Mouse (Mus musculus): ENCODE results near the gene Spred3. TPM values are rescaled to one million over a fixed set of nuclear protein-coding genes. Genes with fewer than 3 reads are reported as not detected.
A peak's percentile ranks its signal among the peaks of the same experiment; 100 is the strongest.

Gene Spred3
- polyA plus RNA-seq, 1 experiment from 2014 or later: 3.3 TPM

GRCm38 (mm10) chr7:29168121-29168695 is 2.0 kb downstream of the Spred3 start:
- ATAC-seq (ENCODE audit: insufficient number of reproducible peaks, low FRiP score, low TSS enrichment, low read depth): no peak

GRCm38 (mm10) chr7:29167656-29168055 is 2.6 kb downstream of the Spred3 start:
- no peak overlapping the region for H3K27ac ChIP-seq (replicated peaks)
- no peaks in the 10 kb centered on the region for H3K36me3 ChIP-seq
- no peak overlapping the region for H3K4me2 ChIP-seq (replicated peaks)
- no peak overlapping the region for H3K4me3 ChIP-seq (replicated peaks)
- peaks cover 16% of the 10 kb centered on the region for H3K27me3 ChIP-seq
- no peaks in the 10 kb centered on the region for H3K9me3 ChIP-seq (replicated peaks)
- H3K4me1 ChIP-seq: peaks cover 48% of the 10 kb centered on the region
- 21% methylated on average over 18 of the region's 19 CpGs for WGBS
- ATAC-seq (ENCODE audit: insufficient number of reproducible peaks, low FRiP score, low TSS enrichment, low read depth): no peak
- H3K9ac ChIP-seq: no peak overlapping the region

More at GRCm38 (mm10) chr7:29168121-29168695, 2.0 kb downstream of the Spred3 start:
- Histone ChIP-seq H3K4me1 (peaks cover 44% of the 10 kb centered on the region), H3K27ac (replicated peaks) (no peak overlapping the region), H3K9ac (no peak overlapping the region), H3K4me2 (replicated peaks) (peak overlapping the region; percentile 88), H3K4me3 (replicated peaks) (peak overlapping the region; percentile 65), H3K9me3 (replicated peaks) (no peaks in the 10 kb centered on the region), H3K27me3 (peaks cover 22% of the 10 kb centered on the region), H3K36me3 (0 out of 2 replicates have a peak, but pooled peaks cover 1% of the 10 kb centered on the region)
- WGBS: 6% methylated on average over 10 of the region's 10 CpGs

GRCm38 (mm10) chr7:29162750-29163525 is 7.3 kb downstream of the Spred3 start:
- Histone ChIP-seq H3K27ac (replicated peaks) (no peak overlapping the region), H3K9me3 (replicated peaks) (no peaks in the 10 kb centered on the region), H3K4me3 (replicated peaks) (no peak overlapping the region), H3K4me1 (peaks cover 8% of the 10 kb centered on the region; the same call in 1 of the 2 replicates), H3K36me3 (0 out of 2 replicates have a peak, but pooled peaks cover 2% of the 10 kb centered on the region), H3K9ac (no peak overlapping the region), H3K27me3 (peaks cover 15% of the 10 kb centered on the region), H3K4me2 (replicated peaks) (no peak overlapping the region)
- ATAC-seq (ENCODE audit: insufficient number of reproducible peaks, low FRiP score, low TSS enrichment, low read depth): peak; percentile 44; the same call in 1 of the 2 replicates
- WGBS: 17% methylated on average over 9 of the region's 9 CpGs

- H3K27ac ChIP-seq (replicated peaks): no peak overlapping the region
- no peak overlapping the region for H3K9ac ChIP-seq
- peaks cover 15% of the 10 kb centered on the region for H3K27me3 ChIP-seq
- H3K4me2 ChIP-seq (replicated peaks): no peak overlapping the region
- peaks cover 4% of the 10 kb centered on the region; the same call in 1 of the 2 replicates for H3K4me1 ChIP-seq
- ATAC-seq (ENCODE audit: insufficient number of reproducible peaks, low FRiP score, low TSS enrichment, low read depth): no peak
- no peak overlapping the region for H3K4me3 ChIP-seq (replicated peaks)
- WGBS: 77% methylated on average over 5 of the region's 5 CpGs
- H3K9me3 ChIP-seq (replicated peaks): no peaks in the 10 kb centered on the region
- 0 out of 2 replicates have a peak, but pooled peaks cover 2% of the 10 kb centered on the region for H3K36me3 ChIP-seq
These were observed 7.9 kb downstream of the Spred3 start for GRCm38 (mm10) chr7:29162294-29162693.

GRCm38 (mm10) chr7:29158264-29158663 is 11.9 kb downstream of the Spred3 start:
- 2% methylated on average over 5 of the region's 5 CpGs for WGBS
- H3K9me3 ChIP-seq (replicated peaks): no peaks in the 10 kb centered on the region
- no peak overlapping the region for H3K4me2 ChIP-seq (replicated peaks)
- no peak overlapping the region for H3K27ac ChIP-seq (replicated peaks)
- no peak for ATAC-seq (ENCODE audit: insufficient number of reproducible peaks, low FRiP score, low TSS enrichment, low read depth)
- peaks cover 14% of the 10 kb centered on the region for H3K4me1 ChIP-seq
- peaks cover 15% of the 10 kb centered on the region for H3K27me3 ChIP-seq
- H3K9ac ChIP-seq: no peak overlapping the region
- no peak overlapping the region for H3K4me3 ChIP-seq (replicated peaks)
- H3K36me3 ChIP-seq: 0 out of 2 replicates have a peak, but pooled peaks cover 8% of the 10 kb centered on the region

- ATAC-seq (ENCODE audit: insufficient number of reproducible peaks, low FRiP score, low TSS enrichment, low read depth): peak; percentile 66
- Histone ChIP-seq H3K4me1 (peaks cover 10% of the 10 kb centered on the region; the same call in 1 of the 2 replicates), H3K9ac (peak within 1 kb of the TSS; percentile 69), H3K4me3 (replicated peaks) (peak within 1 kb of the TSS; percentile 89), H3K27me3 (peaks cover 15% of the 10 kb centered on the region), H3K27ac (replicated peaks) (peak within 1 kb of the TSS; percentile 89), H3K4me2 (replicated peaks) (peak within 1 kb of the TSS; percentile 96), H3K9me3 (replicated peaks) (no peaks in the 10 kb centered on the region), H3K36me3 (0 out of 2 replicates have a peak, but pooled peaks cover 5% of the 10 kb centered on the region)
- 2% methylated on average over 67 of the region's 68 CpGs for WGBS
These were observed 14.1 kb downstream of the Spred3 start, which contains the start of gene Fam98c for GRCm38 (mm10) chr7:29155838-29156782. Fam98c (minus strand) TSS chr7:29156234.

- Histone ChIP-seq H3K9ac (peak overlapping the region; percentile 69), H3K4me3 (replicated peaks) (peak overlapping the region; percentile 89), H3K4me1 (peaks cover 10% of the 10 kb centered on the region; the same call in 1 of the 2 replicates), H3K4me2 (replicated peaks) (peak overlapping the region; percentile 96), H3K36me3 (0 out of 2 replicates have a peak, but pooled peaks cover 5% of the 10 kb centered on the region), H3K27ac (replicated peaks) (peak overlapping the region; percentile 89), H3K9me3 (replicated peaks) (no peaks in the 10 kb centered on the region), H3K27me3 (peaks cover 15% of the 10 kb centered on the region)
- 6% methylated on average over 37 of the region's 37 CpGs for WGBS
- ATAC-seq (ENCODE audit: insufficient number of reproducible peaks, low FRiP score, low TSS enrichment, low read depth): peak; percentile 80
These were observed 14.9 kb downstream of the Spred3 start for GRCm38 (mm10) chr7:29155196-29155837.

GRCm38 (mm10) chr7:29154018-29154720 is 16.0 kb downstream of the Spred3 start:
- no peaks in the 10 kb centered on the region for H3K9me3 ChIP-seq (replicated peaks)
- H3K4me1 ChIP-seq: peaks cover 10% of the 10 kb centered on the region; the same call in 1 of the 2 replicates
- no peak overlapping the region for H3K27ac ChIP-seq (replicated peaks)
- H3K9ac ChIP-seq: no peak overlapping the region
- ATAC-seq (ENCODE audit: insufficient number of reproducible peaks, low FRiP score, low TSS enrichment, low read depth): no peak
- 95% methylated on average over 14 of the region's 14 CpGs for WGBS
- H3K4me3 ChIP-seq (replicated peaks): no peak overlapping the region
- H3K36me3 ChIP-seq: 0 out of 2 replicates have a peak, but pooled peaks cover 5% of the 10 kb centered on the region
- H3K27me3 ChIP-seq: peaks cover 11% of the 10 kb centered on the region
- no peak overlapping the region for H3K4me2 ChIP-seq (replicated peaks)

GRCm38 (mm10) chr7:29151486-29151885 is 18.7 kb downstream of the Spred3 start:
- Histone ChIP-seq H3K27ac (replicated peaks) (no peak overlapping the region), H3K27me3 (no peaks in the 10 kb centered on the region), H3K4me3 (replicated peaks) (no peak overlapping the region), H3K9me3 (replicated peaks) (no peaks in the 10 kb centered on the region), H3K9ac (no peak overlapping the region), H3K4me1 (peaks cover 8% of the 10 kb centered on the region; the same call in 1 of the 2 replicates), H3K36me3 (0 out of 2 replicates have a peak, but pooled peaks cover 5% of the 10 kb centered on the region), H3K4me2 (replicated peaks) (no peak overlapping the region)
- 65% methylated on average over 10 of the region's 10 CpGs for WGBS
- ATAC-seq (ENCODE audit: insufficient number of reproducible peaks, low FRiP score, low TSS enrichment, low read depth): no peak

GRCm38 (mm10) chr7:29148771-29149170 is 21.4 kb downstream of the Spred3 start:
- Histone ChIP-seq H3K9ac (no peak overlapping the region), H3K9me3 (replicated peaks) (no peaks in the 10 kb centered on the region), H3K4me3 (replicated peaks) (no peak overlapping the region), H3K27ac (replicated peaks) (no peak overlapping the region), H3K4me2 (replicated peaks) (no peak overlapping the region), H3K4me1 (no peaks in the 10 kb centered on the region), H3K27me3 (no peaks in the 10 kb centered on the region), H3K36me3 (no peaks in the 10 kb centered on the region)
- 88% methylated on average over 15 of the region's 15 CpGs for WGBS
- ATAC-seq (ENCODE audit: insufficient number of reproducible peaks, low FRiP score, low TSS enrichment, low read depth): no peak
